Mouse (Mus musculus) retina, embryonic 14.5 days (tissue): ENCODE measurements at regions not wholly inside any gene's neighbourhood (a gene's known extent, or its start where the extent isn't known, plus 50 kb on each side); places are given as distances from the start of the nearest gene placed in this dataset.

ENCODE experiments used
- DNase-seq: peaks from one replicate; pipeline ENCODE4 v3.0.0-alpha.2; 2015; ENCODE audit warnings: low spot score

DNA sequence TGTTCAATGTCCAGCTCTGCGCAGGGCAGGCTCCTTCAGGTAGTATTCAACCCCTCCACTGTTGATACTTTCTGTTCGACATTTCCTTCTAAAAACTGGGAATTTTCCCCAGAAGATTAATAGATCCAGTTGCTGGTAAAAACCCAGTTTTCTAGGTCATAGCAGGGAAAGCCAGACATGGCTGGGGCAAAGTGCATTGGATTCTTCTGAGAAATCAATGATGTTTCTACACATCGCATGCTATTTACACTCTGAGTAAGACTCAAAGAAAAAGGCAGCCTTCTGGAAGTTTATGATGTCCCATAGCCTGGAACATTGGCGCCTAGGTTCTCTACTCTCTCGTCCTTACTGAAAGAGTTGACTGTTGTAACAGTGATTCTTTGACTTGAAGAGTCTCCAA is 80.0 kb upstream of the Nphp3 start:
- DNase-seq, result no peak

DNA sequence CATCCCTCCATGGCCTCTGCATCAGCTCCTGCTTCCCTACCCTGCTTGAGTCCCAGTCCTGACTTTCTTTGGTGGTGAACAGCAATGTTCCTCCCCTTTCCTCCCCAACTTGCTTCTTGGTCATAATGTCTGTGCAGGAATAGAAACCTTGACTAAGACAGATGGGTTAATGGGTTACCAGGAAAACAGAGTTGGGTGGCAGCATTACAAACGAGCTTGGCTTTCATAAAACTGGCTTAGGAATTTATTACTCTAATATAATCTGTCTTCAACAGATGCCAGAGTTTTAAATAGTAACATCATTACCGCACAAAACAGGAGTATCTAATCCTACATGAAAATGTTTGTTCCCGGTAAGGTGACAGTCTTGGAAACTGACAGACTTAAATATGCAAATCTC is 77.7 kb upstream of the Nphp3 start:
- DNase-seq, result no peak

DNA sequence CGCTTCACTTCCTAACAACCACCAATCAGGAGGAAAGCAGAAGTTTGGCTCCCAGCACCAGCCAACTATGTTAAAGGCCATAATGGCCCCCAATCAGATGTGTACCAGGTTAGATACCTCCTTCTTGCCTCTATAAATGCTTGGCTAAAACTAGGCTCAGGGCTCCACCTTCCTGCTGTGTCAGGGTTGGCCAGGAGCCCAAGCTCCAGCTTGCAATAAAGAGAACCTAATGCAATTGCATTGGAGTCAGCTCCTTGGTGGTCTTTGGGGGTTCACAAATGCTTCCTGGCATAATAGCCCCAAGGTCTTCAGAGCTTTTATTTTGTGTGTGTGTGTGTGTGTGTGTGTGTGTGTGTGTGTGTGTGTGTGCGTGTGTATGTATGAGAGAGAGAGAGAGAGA is 76.9 kb upstream of the Nphp3 start:
- no peak for DNase-seq

DNA sequence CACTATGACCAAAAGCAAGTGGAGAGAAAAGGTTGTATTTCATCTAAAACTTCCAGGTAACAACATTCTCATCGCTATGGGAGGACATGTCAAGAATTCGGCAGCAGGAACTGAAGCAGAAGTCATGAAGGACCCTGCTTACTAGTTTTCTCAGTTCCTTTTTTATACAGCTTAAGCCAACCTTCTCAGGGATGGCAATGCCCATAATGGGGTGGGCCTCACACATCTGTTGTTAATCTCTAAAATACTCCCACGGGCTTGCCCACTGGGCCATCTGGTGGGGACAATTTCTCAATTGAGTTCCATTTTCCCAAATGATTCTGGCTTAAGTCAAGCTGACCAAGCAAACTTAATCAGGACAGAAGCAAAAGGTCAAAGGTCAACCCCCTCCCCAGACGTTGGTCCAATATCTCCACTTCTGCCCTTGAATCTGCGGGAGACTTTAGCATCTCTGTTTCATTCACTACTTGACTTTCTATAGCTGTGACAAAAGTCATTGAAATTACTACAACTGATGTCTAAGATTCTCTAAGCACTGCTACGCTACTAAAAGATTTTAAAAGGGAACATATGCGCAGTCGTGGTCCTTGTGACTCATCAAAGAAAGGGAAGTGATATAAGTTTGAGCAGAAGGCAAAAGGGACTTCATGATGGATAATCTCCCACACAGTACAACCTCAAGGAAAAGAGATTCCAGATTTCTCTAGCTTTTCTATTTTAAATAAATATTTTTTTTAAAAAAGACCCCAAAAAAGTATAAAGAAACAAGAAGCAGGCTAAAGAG is 73.4 kb upstream of the Nphp3 start:
- peak; percentile 12 for DNase-seq

DNA sequence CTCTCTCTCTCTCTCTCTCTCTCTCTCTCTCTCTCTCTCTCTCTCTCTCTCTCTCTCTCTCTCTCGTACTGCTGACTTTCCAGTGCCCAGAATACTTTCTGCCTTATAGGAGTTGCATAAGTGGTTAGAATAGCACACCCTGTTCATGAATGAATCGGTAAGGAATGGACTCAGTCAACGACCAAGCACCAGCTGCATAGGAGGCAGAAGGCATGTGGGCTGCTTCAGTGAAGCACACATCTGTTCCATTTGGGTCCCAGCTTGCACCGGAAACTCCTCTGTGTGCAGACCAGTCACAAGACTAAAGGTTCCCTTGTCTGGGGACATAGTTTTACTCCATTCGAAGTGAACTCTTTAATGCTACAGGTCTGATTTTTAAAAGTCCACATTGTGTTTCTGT is 64.3 kb upstream of the Nphp3 start:
- no peak for DNase-seq

DNA sequence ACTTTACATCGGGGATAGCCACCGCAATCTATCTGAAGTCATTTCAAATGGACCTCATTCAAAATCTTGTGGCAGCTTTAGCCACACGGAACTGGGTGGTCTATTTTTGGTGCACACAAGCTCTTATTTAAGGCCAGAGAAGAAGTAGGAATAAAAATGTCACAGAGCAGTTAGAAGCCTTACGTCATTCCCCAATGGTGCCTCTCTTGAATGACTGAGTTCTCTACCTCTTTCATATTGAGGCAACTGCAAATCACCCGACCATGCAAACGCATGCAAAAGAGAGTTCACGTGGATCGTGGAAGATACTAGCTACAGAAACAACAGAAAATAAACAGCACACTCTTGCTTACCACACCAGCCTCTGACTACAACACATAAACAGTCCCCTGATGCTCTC is 62.3 kb upstream of the Nphp3 start:
- no peak for DNase-seq

DNA sequence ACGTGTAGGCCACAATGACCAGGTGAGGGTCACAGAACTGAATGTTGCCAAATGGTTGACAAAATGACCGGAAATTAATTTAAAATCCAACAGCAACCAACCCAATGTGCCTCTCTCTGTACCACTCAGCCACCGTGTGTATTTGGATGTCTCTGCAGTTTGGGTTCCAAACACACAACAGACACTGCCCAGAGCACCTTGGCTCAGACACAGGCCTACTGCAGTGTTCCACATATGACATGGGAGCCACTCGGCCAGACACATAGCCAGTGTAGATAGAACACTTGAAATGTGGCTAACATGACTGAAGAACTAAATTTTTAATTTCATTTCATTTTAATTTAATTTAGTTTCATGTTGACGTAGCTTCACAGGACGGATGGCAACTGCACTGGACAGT is 61.8 kb upstream of the Nphp3 start:
- DNase-seq, result peak; percentile 14

DNA sequence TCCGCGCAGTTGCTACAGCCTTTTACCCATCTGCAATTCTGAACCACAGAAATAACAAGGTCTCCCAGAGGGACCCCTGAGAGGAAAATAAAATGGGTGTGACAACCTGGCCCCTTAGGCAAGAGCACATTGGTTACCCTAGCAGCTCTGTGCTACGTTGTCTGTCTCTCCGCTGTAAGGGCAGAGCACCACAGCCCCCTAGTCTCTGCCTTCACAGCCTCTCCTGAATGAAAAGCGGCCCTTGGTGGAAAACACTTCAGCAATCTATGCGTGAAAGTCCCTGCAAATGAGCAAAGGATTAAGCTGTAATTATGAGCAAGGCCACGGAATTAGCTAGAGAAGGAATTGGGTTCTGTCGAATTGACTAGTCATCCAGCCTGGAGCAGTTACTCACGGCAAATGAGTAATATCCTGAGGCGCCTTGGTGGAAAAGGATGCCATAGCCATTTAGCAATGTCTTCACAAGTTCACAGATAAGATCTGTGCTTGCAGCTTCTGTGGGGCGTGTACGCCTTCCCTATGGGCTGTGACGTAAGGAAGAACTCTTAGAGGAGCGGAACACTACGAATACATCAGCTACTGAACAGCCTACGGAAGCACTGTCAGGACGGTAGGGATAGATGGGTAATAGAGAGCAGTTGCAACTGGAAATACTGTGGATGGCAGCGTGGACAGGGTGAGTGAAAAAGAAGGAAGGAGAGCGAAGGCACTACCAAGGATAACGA is 61.0 kb upstream of the Nphp3 start:
- peak; percentile 56 for DNase-seq

DNA sequence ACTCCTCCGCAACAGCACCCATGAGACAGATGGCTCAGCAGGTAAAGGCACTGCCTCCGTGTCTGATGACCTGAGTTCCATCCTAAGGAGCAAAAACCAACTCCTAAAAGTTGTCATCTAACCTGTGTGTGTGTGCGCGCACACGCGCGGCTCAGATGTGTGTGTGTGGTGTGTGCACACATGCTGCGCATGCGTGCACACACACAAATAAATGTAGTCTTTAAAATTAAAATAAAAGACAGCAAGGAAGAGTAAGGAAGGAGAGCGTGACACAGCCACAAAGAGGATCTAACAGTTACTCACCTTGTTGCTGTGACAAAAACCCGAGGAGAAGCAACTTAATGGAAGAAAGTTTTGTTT is 60.5 kb upstream of the Nphp3 start:
- no peak for DNase-seq

DNA sequence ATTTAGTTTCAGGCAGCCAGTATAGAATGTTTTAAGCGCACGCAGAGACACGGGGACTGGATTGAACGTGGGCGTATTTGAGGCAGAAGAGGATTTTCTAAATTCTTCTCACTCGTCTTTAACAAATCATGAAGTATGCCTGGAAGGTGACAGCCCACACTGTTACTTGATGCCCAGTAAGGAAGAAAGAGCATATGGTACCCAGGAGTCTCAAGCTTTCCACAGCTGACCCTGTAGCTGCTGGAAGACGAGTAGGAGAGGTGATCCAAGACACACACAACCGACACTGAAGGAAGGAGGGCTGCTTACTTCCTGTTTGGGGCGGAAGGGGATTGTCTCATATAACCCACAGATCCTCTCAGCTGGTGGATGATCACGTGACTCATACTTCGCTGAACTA is 56.9 kb upstream of the Nphp3 start:
- DNase-seq, result no peak

DNA sequence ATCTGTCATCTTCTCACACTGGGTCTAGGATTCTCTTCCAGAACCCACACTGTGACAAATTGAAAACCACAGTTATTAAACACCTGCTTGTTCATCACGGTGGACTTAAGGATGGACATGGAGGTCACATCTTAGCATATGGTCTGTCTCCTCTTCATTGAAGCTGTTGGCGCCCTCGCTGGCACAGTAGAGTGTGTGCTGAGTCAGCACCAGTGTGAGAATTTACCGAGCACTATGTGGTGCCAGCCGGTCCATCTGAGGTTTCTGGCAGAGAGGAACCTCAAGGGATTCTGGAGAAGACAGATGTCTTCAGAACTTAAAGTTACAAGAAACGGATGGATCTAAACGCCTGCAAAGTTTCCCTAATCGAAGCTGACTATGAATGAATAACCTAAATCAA is 50.5 kb upstream of the Nphp3 start:
- no peak for DNase-seq
